Mouse (Mus musculus) cerebellum, postnatal 36 days (tissue): ENCODE data around the gene Bex6.

Source experiments
- DNase-seq, 2 experiments: peaks; one replicate each; pipeline ENCODE4 v3.0.0; 2021 to 2022; ENCODE audit warnings: mixed read lengths in 2 of 2

Gene Bex6

DNA sequence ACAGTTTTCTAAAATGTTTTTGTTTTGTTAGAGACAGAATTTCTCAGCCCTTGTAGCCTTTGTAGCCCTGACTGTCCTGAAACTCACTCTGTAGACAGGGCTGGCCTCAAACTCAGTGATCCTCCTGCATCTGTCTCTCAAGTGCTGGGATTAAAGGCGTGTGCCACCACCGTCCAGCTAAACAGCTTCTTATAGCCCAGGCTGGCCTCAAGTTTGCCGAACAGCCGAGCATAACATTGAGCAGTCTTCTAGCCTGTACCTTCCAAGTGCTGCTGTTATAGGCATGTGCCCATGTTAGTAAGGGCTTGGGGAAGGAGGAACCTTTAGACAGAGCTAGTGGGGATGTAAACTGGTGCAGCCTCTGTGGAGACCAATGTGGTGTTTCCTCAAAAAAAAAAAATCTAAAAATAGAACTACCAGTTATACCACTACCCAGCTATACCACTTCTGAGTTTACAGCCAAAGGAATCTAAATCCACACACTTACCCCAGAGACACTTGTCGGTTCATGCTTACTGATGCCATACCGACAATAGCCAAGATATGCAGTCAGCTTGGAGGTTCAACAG is at the start of gene Bex6:
Gene Bex6 (plus strand): TSS at position 491 of the 569 bp plus-strand sequence.
- DNase-seq: no peak

DNA sequence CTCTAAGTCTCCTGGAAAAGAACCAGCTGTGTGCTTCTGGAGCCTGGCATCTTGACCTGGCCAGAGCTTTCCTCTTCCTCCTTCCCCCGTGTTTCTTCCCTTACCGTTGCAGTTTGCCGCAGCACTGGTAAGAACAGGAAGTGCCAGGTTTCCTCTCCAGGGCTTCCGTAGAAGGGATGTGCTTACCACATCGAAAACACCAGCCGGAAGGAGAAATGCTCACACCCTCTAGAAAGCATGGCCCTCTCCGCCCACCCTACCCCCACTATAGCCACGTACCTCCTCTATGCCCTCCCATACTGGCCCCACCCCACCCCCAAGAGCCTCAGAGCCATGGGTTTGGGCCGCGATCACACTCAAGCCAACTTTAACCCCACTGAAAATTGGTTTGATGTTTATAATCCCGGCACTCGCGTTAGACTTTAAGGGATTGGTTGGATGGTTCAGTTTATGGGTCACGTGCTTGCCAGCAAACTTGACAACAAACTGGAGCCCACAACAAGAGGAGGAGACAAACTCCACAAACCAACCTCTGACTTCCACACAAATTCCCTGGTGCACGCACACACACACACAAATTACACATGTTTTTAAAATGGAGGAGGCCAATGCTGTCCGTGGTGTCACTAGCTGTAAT is 49.3 kb upstream of the Bex6 start:
- no peak for DNase-seq

DNA sequence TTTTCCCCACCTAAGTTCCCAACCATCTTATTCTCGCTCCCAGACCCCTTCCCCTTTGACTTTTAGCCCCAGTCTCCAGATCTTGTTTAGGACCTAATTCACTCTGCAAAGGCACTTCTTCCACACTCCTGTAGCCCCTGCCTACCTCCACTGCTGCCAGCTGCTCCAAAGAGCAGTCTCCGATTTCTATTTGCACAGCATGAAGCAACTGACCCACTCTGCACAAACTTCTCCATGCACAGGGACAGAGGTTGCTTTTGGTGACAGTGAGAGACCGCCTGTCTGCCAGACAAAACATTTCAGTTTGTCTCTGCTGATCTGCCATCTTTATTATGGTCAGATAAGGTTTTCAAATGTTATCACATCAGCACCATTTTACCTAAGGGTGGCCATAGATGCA is 46.5 kb upstream of the Bex6 start:
- DNase-seq: no peak

DNA sequence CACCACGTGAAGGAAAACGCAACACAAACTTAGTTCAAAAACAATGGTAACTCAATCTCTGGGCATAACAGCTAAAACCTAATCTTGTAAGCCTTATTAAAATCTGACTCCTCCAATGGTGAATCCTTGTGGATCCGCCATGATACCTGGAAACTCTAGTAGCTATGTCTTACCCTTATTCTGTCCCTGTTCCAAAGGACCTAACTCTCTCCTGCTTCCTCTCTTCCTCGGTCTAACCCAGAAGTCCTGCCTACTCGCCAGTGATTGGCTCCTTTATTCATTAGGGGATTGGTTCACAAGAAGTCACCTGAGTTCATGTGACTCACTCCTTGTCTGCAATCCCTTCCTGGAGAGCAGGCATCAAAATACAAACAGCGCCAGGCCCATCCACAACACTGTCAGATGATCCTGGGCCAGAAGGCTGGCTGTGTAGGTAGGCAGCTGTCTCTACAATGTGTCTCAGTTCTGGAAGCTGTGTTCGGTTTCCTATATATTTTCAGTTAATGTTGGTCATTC is 43.7 kb upstream of the Bex6 start:
- DNase-seq: no peak

DNA sequence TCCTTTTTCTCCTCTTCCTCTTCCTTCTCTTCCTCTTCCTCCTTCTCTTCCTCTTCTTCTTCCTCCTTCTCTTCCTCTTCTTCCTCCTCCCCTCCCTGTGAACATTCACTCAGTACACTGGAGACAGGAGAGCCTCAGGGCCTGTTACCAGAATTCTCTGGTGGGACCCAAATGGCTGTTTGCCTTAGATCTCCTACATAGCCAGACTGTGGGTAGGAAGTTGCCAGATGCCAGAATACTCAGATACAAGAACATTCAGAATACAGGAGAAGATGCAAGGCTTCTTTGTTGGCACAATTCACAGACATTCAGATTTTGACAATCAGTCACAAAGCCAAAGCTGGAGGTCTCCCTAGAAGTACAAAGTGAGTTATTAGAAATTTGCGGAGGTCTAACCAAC is 40.7 kb upstream of the Bex6 start:
- DNase-seq: no peak

DNA sequence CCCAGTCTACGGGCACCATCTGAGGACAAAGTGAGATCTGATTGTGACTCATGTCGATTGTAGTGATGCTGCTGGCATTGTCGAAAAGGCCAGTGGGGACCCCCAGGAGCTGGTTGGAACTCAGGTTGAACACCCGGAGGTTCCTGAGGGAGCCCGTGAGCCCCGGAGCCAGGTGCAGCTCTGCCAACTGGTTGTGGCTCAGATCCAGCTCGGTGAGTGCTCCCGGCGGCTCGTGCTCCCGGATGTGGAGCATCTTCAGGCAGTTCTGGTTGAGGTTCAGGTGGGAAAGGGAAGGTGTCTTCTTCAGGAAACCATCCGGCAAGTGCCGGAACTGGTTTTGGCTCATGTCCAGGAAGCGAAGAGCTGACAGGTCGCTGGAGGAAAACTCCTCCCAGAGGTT is 35.9 kb upstream of the Bex6 start:
- DNase-seq: peak; percentile 32 to 34

DNA sequence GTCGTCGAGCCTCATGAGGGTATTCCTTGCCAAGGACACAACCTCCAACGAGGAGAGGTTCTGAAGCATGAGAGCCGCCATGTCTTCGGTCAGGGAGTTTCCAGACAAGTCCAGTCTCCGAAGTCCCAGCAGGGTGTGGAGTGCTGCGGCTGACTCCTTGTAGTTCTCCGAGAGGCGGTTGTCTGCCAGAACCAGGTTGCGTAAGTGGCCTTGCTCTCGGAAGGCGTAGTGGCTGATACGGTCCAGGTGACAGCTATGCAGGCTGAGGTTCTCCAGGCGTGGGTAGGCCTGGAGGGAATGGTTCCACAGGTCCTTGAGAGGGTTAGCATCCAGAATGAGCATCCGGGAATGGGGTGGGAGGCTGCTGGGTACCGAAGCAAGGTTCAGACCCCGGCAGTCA is 35.0 kb upstream of the Bex6 start:
- no peak for DNase-seq

DNA sequence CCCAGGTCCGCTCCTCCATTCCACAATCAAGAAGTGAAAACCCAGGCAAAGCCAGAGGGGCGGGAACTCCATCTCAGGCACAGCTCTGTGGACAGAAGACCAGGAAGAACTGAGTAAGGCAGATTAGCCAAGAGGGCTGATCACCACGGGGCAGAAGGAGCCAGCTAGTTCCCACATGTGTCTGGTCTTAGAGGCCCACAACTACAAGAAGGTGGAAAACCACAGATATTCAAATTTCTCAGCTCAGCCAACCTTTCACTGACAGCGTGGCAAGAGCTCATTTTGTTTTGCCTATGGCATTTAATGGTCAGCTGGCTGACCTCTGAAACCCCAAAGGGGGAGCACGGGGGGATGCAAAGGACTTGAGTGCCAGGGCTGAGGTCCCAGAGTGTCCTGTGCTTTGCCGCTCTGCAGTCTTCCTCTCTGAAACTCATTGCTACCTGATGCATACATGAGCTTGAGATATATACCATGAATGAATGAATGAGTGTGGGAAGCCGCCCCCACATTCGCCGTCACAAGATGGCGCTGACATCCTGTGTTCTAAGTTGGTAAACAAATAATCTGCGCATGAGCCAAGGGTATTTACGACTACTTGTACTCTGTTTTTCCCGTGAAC is 31.9 kb upstream of the Bex6 start:
- DNase-seq: peak; percentile 35 to 37

DNA sequence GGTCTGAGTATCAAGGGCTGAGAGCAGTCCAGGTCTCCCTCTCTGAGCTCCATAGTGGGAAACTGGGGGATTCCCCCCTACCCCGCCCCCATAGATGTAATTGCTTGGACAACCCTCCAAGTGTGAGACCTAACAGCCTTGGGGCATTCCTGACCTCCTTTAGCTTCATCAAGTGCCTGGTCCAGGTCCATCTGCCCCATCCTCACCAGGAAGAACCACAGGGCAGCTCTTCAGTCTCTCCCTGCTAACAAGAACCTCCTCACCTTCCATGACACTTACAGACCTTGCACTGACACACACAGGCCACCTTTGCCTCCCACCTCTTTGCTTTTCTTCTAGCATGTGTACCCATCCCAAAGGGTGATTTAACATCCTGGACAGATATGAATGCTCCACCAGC is 25.6 kb upstream of the Bex6 start:
- DNase-seq: peak in 1 of 2 experiments; percentile 54

DNA sequence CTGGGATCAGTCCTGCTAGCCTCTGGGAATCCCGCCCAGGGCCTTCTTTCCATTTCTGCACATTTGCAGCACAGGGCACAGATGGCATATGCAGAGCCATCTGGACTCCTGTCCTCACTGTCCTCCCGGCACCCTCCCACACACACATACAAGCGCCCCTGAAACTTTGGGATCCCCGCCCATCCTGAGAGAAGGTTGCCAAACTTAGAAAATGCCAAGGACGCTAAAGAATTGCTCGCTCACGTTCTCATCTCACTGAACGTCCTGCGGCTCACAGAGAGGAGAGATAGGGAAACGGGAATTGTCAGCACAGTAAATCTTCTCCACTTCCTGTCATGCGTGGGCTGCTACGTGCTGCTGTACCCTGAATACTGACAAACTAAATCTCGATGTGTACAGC is 25.2 kb upstream of the Bex6 start:
- peak; percentile 97 to 99 for DNase-seq

DNA sequence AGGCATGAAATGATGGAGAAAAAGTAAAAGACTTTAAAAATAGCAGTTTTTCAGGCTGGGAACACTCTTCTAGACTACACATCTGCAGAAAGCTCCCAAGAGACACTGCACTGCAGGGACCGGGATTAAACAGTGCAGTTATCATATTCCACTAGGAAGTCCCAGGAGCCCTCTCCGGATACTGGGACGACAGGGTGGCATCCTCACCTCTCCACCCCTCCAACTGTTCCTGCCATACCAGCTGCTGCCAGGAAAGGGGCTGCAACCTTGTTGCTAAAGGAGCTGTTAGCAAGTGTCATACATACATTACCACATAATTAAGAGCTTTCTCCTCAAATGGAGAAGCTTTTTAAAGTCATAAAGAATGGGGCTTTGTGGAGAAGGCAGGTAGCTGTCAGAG is 22.9 kb upstream of the Bex6 start:
- no peak for DNase-seq

DNA sequence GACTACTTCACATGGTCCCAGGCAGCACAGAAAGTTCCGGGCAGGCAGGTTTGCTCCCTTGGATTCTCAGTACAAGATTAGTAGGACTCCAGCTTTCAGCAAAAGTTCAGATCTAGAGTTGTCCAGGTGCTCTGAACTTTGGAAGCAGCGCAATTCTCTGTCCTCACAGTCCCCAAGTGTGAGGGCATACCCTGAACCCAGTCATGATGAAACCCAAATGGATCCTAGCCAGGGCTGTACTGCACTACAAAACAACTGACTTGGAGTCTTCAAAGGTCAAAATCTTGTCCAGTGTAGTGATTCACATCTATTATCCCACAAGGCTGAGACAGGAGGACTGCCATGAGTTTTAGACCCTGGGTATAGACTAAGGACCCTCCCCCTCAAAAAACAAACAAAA is 22.3 kb upstream of the Bex6 start:
- DNase-seq: no peak

DNA sequence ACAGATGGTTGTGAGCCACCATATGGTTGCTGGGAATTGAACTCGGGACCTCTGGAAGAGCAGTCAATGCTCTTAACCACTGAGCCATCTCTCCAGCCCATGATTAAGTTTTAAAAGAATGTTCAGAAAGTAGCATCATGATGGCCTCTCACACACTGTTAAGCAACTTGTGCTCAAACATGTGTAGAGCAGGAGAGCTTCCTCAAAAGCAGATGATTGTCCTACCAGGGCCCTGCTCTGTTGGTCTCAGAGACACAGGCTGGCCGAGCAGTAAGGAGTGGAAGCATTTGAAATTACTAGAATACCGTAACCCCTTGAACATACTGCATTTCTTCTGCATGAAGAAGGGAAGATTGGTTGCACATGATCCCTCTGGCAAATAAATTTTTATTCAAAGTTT is 20.7 kb upstream of the Bex6 start:
- DNase-seq: no peak

DNA sequence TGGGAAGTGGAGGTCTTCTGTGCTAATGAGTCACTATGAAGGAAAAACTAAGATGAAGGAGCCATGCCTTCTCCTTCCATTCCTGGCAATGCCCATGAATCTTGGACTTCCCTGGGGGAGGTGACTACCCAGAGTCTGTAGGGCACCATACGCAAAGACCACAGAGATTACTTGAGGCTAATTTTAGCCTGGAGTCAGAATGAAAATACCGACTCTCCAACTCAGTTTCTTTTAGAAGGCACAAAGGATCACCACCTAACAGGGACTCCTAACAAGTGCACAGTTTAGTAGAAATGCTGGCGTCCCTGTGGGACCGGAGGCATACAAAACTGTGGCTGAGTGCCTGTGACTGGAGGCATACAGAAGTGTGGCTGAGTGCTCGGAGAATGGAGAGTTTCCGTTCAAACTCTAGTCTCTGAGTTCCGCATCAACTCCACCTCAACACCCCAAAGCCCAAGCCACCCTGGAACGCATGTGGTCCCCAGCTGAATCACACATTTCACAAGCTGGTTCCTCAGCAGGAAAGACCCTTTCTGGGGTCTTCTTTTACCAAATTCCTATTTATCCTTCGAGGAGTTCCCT is 18.8 kb upstream of the Bex6 start:
- no peak for DNase-seq

DNA sequence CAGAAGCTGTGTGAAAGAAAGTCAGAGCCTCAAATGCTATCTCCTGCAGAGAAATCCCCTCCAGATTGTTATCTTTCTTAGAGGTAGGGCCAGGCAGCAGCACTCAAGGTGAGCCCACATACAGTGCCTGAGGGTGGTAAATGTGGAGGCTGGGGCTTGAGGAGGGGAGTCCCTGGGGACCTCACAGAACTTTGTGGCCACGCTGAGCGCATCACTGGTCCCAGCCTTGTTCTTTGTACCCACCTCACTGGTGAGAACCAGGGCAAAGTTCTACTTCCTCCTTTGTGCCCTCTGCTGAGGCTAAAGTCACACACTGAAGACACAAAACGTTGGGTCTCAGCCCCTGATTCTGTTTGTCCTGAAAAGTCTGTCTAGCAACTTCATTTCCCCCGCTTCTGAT is 16.2 kb upstream of the Bex6 start:
- DNase-seq: no peak

DNA sequence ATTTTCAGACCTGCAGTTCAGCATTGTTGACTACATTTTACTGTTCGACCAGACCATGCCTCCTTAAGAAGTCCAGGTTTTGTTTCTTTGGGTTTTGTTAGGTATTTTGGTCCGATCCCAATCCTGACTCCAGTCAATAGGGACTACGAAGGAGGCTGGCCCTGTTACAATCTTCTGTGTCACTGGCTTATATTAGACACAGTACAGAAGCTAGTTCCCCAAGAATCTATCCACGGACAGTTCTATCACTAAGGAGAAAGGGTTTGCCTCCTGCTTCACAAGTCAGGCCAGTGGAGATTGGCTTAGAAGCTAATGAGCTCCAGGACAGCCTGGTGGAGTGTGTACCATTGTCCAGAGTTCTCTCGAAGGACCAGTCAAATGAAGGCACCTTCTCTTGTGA is 15.7 kb upstream of the Bex6 start:
- no peak for DNase-seq

DNA sequence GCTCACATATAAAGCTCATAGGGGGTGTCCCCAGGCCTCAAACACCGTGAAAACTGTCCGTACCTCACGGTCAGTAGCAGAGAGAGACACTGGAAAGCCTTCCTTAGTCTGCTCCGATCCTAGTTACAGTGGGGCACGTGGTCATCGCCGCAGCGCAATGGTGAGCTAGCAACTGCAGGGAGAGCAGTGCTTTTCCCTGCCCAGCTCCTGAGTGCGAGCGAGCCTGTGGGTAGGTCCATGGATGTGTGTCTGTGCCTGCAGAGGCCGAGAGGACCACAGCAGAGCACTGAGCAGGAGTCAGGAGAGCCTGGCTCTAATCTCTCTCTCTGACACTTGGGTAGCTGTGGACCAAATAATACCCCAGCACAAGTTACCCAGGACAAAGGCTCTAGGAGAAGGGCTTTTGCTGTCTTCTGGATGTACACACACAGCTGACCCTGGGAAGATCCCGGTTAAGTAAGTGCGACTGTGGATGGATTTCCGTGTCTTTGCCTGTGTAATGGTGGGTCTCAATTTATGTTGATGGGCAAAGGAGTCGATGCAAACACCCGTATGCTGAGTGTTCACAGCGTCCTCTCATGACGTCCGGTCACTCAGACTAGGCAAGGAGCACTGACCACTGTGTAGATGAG is 15.1 kb upstream of the Bex6 start:
- peak; percentile 23 to 31 for DNase-seq

DNA sequence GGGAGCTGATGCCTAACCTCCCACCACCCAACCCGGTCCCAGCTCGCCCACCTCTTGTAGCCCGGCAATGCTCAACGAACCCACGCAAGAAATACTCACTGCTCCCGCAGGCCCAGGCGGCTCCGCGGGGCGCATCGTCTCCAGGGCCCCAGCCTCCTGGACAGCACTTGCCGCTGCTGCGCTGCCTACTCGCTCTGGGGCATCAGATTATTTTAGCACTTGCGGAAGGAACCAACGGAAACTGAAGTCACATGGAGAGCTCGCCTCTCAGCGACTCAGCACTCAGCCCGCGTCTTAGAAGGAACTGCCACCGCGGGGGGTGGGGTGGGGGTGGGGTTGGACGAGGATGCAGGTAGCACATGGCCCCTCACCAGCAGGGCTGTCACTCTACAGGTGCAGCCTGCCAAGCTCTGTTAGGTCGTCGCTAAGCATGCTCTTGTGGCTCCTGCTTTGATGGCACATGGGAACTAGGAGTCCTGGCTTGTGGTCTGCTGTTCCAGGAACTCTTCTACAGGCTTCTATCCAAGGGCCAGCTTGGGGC is 14.3 kb upstream of the Bex6 start, which contains the start of gene Nrros:
Gene Nrros (minus strand): TSS at position 314 of the 541 bp plus-strand sequence.
- peak; percentile 49 to 60 for DNase-seq

DNA sequence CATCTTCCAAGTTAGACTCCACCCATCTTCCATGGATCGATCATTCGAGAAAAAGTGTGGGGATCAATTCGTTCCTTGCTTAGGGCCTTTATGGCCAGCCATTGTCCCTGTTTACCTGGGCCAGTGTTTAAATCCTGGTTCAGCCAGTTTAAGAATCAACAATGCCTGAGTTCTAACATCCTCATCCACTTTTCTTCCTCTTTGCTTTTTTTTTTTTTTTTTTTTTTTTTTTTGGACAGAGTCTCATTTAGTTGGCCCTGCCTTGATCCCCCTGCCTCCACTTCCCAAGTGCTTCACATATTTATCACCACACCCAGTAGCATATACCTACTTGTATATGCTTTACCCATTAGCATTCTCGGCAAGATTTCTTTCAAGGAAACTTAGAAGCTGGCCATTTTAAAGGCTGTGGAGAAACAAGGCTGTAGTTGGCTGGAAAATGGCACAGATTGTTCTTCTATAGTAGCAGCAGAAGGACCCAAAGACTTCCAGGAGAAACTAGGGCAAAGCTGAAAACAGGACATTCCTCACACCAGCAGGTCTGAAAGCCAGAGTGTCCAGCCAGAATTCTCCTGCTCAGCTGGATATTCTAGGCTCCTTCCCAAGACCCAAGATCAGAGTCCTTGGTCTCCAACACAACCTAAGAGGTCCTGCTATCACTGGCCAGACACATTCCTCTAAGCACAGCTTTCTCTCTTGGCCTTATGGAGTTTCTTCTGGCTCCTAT is 11.6 kb upstream of the Bex6 start:
- DNase-seq: peak; percentile 50 to 76

DNA sequence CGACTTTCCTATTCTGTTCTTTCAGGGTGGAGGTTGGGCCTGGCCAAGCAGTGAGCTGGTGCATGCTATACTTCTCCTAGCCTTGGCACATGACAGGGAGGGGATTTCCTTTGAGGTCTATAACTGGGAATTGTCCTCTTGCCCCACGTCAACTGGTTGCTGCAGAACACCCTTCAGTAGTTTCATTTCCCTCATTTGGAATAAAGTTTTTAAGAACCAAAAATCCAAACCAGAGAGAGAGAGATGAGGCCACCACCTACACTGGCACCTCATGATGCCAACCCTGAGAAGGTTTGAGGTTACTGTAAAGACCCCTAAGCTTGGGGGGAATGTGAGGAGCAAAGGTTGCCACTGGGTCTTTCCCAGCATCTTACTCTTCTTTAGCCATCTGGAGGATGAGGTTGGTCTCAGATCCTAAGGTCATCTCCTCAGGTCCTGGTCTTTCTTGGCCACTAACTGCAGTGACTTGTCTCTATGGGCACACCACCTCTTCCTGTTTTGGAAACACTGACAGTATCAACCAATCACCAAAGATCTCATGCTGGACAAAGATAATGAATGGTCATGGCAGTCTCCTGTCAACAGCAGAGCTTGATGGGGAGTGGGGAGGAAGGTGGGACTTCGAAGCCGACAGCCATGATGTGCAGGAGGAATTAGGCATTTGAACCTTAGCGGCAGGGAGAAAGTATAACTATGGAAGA is 8.4 kb upstream of the Bex6 start:
- DNase-seq: no peak

DNA sequence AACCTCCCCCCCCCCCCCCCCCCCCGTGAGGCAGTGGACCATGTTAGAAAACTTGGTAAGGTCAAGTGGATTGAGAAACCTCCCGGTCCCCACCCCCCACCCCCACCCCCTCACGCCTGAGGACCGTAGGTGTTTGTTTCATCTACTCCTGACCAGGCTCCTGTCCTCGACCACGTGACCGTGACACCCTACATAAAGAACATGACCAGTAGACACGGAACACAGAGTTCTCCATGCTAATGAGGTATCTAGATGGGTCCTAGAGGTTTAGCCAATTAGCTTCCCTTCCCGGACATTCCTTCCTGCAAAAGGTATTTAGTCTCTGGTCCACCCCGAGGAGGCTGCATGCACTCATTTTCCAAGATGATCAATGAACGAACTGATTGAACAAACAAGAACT is 6.2 kb upstream of the Bex6 start:
- DNase-seq: no peak
